Comparison of ENCODE assay signal across 18 mouse cellular contexts in the genomic region with DNA sequence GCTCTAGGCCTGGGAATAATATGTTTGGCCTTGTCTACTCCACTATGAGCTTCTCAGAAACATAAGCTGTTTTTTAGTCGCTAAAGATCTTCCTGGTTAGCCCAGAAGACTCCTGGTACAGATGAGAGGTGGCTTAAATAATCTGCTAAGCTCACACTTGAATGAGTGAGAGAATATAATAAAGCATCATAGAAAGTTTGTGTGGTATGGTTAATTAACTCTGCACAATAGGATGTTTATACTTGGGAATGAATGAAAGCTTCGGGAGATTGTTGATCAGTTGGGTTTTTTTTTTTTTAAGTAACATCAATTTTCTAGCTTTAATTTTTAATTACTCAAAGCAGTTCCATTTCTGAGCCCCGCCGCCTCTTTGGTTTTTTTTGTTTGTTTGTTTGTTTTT. TPM values are rescaled to one million over a fixed set of nuclear protein-coding genes. Genes with fewer than 3 reads are reported as not detected.
"Had no signal": no experiment of that assay in that cellular context is flagged by ENCODE, and none has a peak within 500 bp of the region (broad histone marks: within the 10 kb centered on the region; RNA-seq: fewer than 3 reads in every experiment).

No protein-coding gene starts in this region.

- H3K4me1 ChIP-seq: midbrain, embryonic 10.5 days; midbrain, embryonic 12.5 days; neural tube, embryonic 13.5 days; neural tube, embryonic 15.5 days had no signal

- H3K36me3 ChIP-seq: midbrain, embryonic 10.5 days; midbrain, embryonic 12.5 days; neural tube, embryonic 13.5 days; neural tube, embryonic 15.5 days had no signal

- H3K27ac ChIP-seq: midbrain, embryonic 10.5 days; midbrain, embryonic 12.5 days; neural tube, embryonic 13.5 days; neural tube, embryonic 15.5 days had no signal

- H3K9ac ChIP-seq: lung, embryonic 14.5 days; midbrain, embryonic 12.5 days; neural tube, embryonic 13.5 days; neural tube, embryonic 15.5 days had no signal

- H3K9me3 ChIP-seq: midbrain, embryonic 10.5 days; midbrain, embryonic 12.5 days; neural tube, embryonic 13.5 days; neural tube, embryonic 15.5 days had no signal

- DNase-seq: lung, adult 18-20 months; lung, postnatal 10 days; lung, postnatal 4 days; spleen, adult 18-20 months; thymus, adult 18-20 months; thymus, postnatal 14 days; thymus, postnatal 36 days had no signal

- ATAC-seq: midbrain, embryonic 16.5 days had no signal

- H3K4me2 ChIP-seq: lung, embryonic 14.5 days; midbrain, embryonic 12.5 days; neural tube, embryonic 13.5 days; neural tube, embryonic 15.5 days had no signal

- H3K4me3 ChIP-seq: midbrain, embryonic 10.5 days; midbrain, embryonic 12.5 days; myocyte; neural tube, embryonic 13.5 days; neural tube, embryonic 15.5 days had no signal

- H3K27me3 ChIP-seq: midbrain, embryonic 12.5 days; neural tube, embryonic 13.5 days; neural tube, embryonic 15.5 days had no signal

RNA-seq across cellular contexts. Expression of a gene that starts 8.8 kb away (rescaled TPM):
- total RNA-seq: megakaryocyte, adult 5-6 weeks; megakaryocyte-erythroid progenitor cell, adult 5-6 weeks had no signal
- polyA plus RNA-seq: liver, embryonic 16.5 days; small intestine, adult 2 months had no signal
